Mouse (Mus musculus): ENCODE measurements around the gene Bcl2l14. TPM values are rescaled to one million over a fixed set of nuclear protein-coding genes. Genes with fewer than 3 reads are reported as not detected.

Gene Bcl2l14
- polyA plus RNA-seq, 1 experiment = not detected

DNA sequence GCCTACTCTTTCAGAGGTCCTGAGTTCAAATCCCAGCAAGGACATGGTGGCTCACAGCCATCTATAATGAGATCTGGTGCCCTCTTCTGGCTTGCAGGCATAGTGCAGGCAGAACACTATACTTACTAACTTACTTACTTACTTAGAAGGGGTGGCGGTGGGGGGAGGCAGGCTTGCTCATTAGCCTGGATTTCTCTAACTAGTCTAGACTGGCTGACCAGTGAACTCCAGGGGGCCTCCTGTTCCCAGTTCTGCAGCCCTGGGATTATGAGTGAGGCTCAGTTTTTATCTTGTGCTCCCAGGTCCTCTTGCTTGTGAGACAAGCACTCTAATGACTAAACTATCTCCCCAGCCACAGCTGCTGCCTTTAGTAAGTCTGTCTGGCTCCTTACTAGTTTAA, 58.0 kb downstream of the Bcl2l14 start:
- Histone ChIP-seq H3K27ac (ENCODE audit: insufficient read depth, low read length) (no peak overlapping the region), H3K4me3 (ENCODE audit: insufficient read depth, low read length) (no peak overlapping the region), H3K4me1 (ENCODE audit: control insufficient read depth, insufficient read depth, low read length) (peaks cover 5% of the 10 kb centered on the region)
- TF ChIP-seq POLR2A (IDR thresholded peaks at IDR 0.05; ENCODE audit: extremely low read depth, insufficient read depth, low read length) (no peak), CTCF (IDR thresholded peaks at IDR 0.05; ENCODE audit: extremely low read depth, insufficient read depth, low read length) (peak; percentile 13; the same call in 1 of the 2 replicates)

DNA sequence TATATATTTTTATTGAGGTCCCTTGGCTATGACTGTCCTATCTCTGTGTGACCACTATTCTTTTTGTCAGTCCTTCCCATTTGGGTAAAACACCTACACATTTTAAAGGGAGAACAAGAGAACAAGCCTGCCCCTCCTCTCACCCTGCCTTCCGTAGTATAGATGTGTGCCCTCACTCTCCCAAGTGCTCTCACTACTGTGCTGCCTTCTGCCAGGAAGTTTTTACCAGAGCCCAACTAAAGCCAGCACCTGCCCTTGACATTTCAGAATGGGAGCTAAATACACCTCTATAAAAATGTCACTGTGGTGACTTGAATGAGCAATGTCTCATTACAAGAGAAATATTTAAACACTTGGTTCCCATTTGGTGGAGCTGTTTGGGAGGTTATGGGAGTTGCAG, 62.3 kb downstream of the Bcl2l14 start:
- no peak overlapping the region for H3K27ac ChIP-seq (ENCODE audit: insufficient read depth, low read length)
- TF ChIP-seq POLR2A (IDR thresholded peaks at IDR 0.05; ENCODE audit: extremely low read depth, insufficient read depth, low read length) (no peak), CTCF (IDR thresholded peaks at IDR 0.05; ENCODE audit: extremely low read depth, insufficient read depth, low read length) (no peak)
- H3K4me3 ChIP-seq (ENCODE audit: insufficient read depth, low read length) = no peak overlapping the region
- H3K4me1 ChIP-seq (ENCODE audit: control insufficient read depth, insufficient read depth, low read length) = no peaks in the 10 kb centered on the region

DNA sequence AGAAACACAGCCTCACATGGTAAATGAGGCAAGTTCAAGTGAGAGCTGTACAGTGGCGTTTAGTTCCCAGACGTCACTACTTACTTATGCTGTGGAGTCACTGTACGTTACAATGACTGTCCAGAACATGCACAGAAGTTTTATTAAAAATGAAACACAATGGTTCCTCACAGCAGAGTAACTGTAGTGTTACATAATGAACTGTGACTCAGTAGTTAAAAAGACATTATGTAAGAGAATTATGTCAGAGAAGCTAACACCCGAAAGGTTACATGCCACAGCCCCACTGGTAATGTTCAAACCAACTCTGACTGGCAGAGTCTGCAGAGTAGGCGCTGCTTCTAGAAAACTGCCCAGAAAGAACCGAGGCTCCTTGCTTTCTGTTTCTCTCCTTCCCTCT, 65.1 kb downstream of the Bcl2l14 start:
- Histone ChIP-seq H3K4me3 (ENCODE audit: insufficient read depth, low read length) (no peak overlapping the region), H3K4me1 (ENCODE audit: control insufficient read depth, insufficient read depth, low read length) (no peaks in the 10 kb centered on the region), H3K27ac (ENCODE audit: insufficient read depth, low read length) (no peak overlapping the region)
- no peak for TF ChIP-seq POLR2A (IDR thresholded peaks at IDR 0.05; ENCODE audit: extremely low read depth, insufficient read depth, low read length)
- TF ChIP-seq CTCF (IDR thresholded peaks at IDR 0.05; ENCODE audit: extremely low read depth, insufficient read depth, low read length) = no peak

DNA sequence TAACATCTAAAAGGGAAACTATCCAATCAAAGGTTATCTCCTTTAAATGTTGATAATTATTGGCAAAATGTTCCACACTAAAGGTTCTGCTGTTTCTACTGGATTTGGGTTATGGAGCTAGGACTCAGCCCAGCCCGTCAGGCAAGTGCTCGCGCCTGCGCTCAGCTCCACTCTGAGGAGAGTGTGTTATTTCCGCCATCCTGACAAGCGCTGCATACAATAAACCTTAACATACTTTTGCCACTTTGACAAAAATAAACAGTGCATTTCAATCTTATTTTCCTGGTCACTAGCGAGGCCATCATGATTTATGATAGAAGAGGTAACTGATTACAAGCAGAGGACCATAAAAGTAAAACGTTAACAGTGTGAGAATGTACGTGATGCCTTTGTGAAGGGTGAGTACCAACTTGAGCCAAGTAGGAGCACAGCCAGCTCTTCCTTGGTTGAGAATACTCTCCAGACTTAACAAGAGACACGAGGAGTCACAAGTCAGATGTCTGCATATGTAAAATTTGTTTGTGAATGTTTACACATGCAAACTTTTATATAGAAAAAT, 70.6 kb downstream of the Bcl2l14 start:
- no peak for TF ChIP-seq POLR2A (IDR thresholded peaks at IDR 0.05; ENCODE audit: extremely low read depth, insufficient read depth, low read length)
- TF ChIP-seq CTCF (IDR thresholded peaks at IDR 0.05; ENCODE audit: extremely low read depth, insufficient read depth, low read length) = no peak
- Histone ChIP-seq H3K4me3 (ENCODE audit: insufficient read depth, low read length) (no peak overlapping the region), H3K4me1 (ENCODE audit: control insufficient read depth, insufficient read depth, low read length) (no peaks in the 10 kb centered on the region), H3K27ac (ENCODE audit: insufficient read depth, low read length) (no peak overlapping the region)

DNA sequence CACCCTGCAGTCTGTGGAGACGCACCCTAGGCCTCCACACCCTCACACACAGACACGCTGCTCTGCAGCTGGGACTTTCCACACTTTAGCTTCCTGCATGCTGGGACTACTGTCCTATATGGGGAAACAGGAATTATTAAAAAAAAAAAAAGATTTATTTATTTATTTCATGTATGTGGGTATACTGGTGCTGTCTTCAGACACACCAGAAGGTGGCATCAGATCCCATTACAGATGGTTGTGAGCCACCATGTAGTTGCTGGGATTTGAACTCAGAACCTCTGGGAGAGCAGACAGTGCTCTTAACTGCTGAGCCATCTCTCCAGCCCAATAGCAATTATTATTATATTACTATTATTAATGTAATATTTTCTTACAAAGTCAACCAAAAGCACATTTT, 73.2 kb downstream of the Bcl2l14 start:
- Histone ChIP-seq H3K4me3 (ENCODE audit: insufficient read depth, low read length) (no peak overlapping the region), H3K27ac (ENCODE audit: insufficient read depth, low read length) (no peak overlapping the region), H3K4me1 (ENCODE audit: control insufficient read depth, insufficient read depth, low read length) (no peaks in the 10 kb centered on the region)
- TF ChIP-seq POLR2A (IDR thresholded peaks at IDR 0.05; ENCODE audit: extremely low read depth, insufficient read depth, low read length) = no peak
- TF ChIP-seq CTCF (IDR thresholded peaks at IDR 0.05; ENCODE audit: extremely low read depth, insufficient read depth, low read length) = no peak

DNA sequence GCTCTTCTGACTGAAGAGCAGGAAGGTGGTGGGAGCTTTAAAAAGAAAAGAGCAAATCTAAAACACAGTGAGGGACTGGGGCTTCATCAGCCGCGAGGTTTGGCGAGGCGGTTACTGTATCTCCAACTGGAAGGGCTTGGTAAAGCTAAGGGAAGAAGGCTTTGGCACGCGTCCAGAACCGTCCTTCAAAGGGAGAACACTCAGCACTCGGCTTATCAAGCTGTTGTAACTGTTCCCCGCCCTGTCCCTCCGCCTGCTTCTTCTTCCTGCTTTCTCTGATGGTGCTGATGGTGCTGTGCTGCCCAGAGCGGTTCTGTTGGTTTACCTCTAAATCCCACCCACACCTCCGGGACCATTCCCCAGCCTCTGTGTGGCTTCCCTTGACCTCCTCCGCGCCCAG, 74.7 kb downstream of the Bcl2l14 start:
- Histone ChIP-seq H3K4me3 (ENCODE audit: insufficient read depth, low read length) (no peak overlapping the region), H3K4me1 (ENCODE audit: control insufficient read depth, insufficient read depth, low read length) (no peaks in the 10 kb centered on the region), H3K27ac (ENCODE audit: insufficient read depth, low read length) (no peak overlapping the region)
- TF ChIP-seq POLR2A (IDR thresholded peaks at IDR 0.05; ENCODE audit: extremely low read depth, insufficient read depth, low read length) (no peak), CTCF (IDR thresholded peaks at IDR 0.05; ENCODE audit: extremely low read depth, insufficient read depth, low read length) (no peak)

DNA sequence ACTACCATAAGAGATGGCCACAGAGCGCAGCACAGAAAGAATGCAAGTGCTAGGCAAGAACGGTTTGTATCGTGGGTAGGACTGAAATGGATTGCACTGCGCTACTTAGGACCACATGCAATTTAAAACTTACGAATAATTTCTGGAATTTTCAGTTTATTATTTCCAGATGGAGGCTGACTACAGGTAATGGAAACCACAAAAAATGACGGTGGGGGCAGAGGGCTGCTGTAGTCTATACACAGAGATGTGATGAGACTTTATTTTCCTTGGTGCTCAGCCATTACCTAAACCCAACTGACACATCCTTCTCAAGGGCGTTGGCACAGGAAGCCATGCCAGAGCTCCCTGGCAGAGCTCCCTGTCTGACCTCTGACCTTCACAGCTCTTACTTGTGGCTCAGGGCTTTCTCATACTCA, 77.0 kb downstream of the Bcl2l14 start:
- Histone ChIP-seq H3K4me3 (ENCODE audit: insufficient read depth, low read length) (no peak overlapping the region), H3K27ac (ENCODE audit: insufficient read depth, low read length) (no peak overlapping the region), H3K4me1 (ENCODE audit: control insufficient read depth, insufficient read depth, low read length) (peaks cover 2% of the 10 kb centered on the region)
- no peak for TF ChIP-seq POLR2A (IDR thresholded peaks at IDR 0.05; ENCODE audit: extremely low read depth, insufficient read depth, low read length)
- no peak for TF ChIP-seq CTCF (IDR thresholded peaks at IDR 0.05; ENCODE audit: extremely low read depth, insufficient read depth, low read length)

DNA sequence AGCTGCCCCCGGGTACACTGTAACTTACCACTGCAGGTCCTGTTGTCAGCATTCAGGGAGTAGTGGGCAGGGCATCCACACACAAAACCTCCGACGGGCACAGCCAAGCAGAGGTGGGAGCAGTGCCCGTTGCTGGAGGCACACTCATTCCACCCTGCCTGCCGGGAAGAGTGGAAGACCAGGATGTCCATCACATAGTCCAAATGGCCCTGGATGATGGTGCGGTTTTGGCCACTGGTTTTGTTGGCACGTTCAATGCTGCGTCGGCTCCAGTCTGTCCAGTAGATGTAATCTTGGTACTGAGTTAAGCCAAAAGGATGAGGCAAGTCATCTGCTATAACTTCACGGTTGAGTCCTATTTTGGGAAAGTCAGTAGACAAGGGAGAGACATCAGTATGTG, 83.4 kb downstream of the Bcl2l14 start:
- no peak overlapping the region for H3K27ac ChIP-seq (ENCODE audit: insufficient read depth, low read length)

DNA sequence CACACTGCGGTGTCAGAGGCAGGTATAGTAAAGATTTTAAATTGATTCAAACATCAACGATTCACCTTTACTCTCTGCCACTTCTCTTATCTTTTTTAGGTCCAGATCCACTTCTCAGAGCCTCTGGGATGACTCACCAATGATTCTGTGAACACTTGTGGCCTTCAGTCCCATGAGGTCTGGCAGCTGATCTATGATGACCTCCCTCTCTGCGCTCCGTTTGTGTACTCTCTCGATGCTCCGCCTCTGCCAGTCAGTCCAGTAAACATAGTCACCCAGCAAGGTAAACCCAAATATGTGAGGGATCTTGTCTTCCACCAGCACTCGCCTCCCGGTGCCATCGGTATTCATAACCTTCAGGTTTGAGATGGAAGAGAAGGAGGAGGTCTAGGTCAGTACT, 90.2 kb downstream of the Bcl2l14 start:
- Histone ChIP-seq H3K4me1 (ENCODE audit: control insufficient read depth, insufficient read depth, low read length) (no peaks in the 10 kb centered on the region), H3K27ac (ENCODE audit: insufficient read depth, low read length) (no peak overlapping the region), H3K4me3 (ENCODE audit: insufficient read depth, low read length) (no peak overlapping the region)
- TF ChIP-seq CTCF (IDR thresholded peaks at IDR 0.05; ENCODE audit: extremely low read depth, insufficient read depth, low read length) (no peak), POLR2A (IDR thresholded peaks at IDR 0.05; ENCODE audit: extremely low read depth, insufficient read depth, low read length) (no peak)

More for the DNA sequence above, 83.4 kb downstream of the Bcl2l14 start:
- TF ChIP-seq CTCF (IDR thresholded peaks at IDR 0.05; ENCODE audit: extremely low read depth, insufficient read depth, low read length) (no peak), POLR2A (IDR thresholded peaks at IDR 0.05; ENCODE audit: extremely low read depth, insufficient read depth, low read length) (no peak)
- Histone ChIP-seq H3K4me3 (ENCODE audit: insufficient read depth, low read length) (no peak overlapping the region), H3K4me1 (ENCODE audit: control insufficient read depth, insufficient read depth, low read length) (peaks cover 2% of the 10 kb centered on the region)

Other genes with a start within 250 kb of the Bcl2l14 start
- gene Lrp6, start 170.6 kb downstream of the Bcl2l14 start, polyA plus RNA-seq (2012; rRNA removed) = 24.2 and 25.3 TPM in 2 replicates
- gene Mansc1, start 236.2 kb downstream of the Bcl2l14 start, polyA plus RNA-seq (2012; rRNA removed) = 12.2 and 12.9 TPM in 2 replicates
- 46.7 and 48.0 TPM in 2 replicates for gene Borcs5, start 243.2 kb downstream of the Bcl2l14 start, polyA plus RNA-seq (2012; rRNA removed)